Mouse (Mus musculus) right cerebral cortex, postnatal 4 days (tissue): Measurements from ENCODE around the gene Mylk.

Source experiments
- DNase-seq: peaks from one replicate; pipeline ENCODE4 v3.0.0-alpha.2; 2022

Gene Mylk

DNA sequence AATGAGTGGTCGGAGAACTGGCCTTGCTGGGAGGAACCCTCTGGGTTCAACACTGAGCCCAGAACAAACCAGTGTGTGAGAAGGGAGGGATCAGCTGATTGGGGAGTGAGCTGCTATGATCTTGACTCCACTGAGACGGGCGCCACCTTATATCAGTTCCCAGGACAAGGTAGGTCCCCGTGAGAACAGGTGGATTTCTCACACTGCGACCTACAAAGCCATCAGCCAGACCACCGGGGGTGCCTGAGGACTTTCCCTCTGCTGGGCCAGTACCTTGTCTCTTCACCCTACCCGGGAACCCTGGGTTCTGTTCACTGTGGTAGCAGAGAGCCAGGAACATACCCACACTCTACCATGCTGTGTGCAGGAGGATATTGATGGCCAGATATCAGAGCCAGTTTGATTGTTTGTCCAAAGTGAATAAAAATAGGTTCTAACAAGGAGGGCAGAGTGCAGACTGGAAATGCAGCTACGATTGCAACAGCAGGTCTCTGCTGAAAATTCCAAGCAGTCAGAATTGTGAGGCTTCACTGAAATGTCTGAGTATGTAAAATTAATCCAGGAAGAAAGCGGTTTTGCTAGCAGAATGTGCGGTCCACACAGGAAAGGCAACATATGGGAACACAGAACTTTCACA lies 248.8 kb downstream of the Mylk start:
- no peak for DNase-seq

- no peak for DNase-seq
These were observed 249.7 kb downstream of the Mylk start for GRCm38 (mm10) chr16:34994641-34995141.

DNA sequence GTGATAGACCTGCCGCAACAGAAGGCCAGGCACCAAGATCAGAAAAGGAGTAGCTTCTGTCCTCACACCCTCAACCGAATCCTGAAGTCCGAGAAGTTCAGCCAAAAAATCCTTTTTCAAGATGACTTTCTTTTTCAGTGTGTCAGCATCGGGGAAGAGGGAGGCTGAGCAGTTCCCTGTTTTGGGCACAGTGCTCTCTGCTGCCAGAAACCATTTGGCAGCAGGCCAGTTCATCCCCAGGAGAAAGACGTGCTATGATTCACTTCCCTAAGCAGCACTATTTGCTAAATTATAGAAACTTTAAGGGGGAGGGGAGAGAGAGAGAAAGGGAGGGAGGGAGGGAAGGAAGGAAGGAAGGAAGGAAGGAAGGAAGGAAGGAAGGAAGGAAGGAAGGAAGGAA lies 251.1 kb downstream of the Mylk start:
- DNase-seq, result peak; percentile 70

- no peak for DNase-seq
These were observed 252.0 kb downstream of the Mylk start for GRCm38 (mm10) chr16:34997052-34997451.

GRCm38 (mm10) chr16:34997576-34997975 lies 252.6 kb downstream of the Mylk start:
- no peak for DNase-seq

DNA sequence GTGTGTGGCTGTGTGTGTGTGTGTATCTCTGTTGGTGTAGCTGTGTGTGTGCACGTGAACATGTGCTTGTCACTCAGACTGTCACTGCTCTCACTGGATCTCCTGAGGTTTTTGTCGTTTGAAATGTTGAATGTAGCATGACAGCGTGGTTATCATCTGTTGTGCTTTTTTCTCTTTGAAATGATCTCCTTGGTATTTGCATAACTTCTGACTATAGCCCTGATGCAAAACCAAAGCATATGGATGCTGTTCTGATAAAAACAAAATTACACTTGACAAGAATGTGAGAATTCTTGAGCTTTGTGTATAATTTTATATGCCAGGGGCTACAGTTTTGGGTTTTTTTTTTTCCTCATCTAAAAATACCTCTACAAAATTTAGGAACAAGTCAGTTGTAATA lies 254.0 kb downstream of the Mylk start:
- no peak for DNase-seq

- peak; percentile 18 for DNase-seq
These were observed 255.0 kb downstream of the Mylk start for GRCm38 (mm10) chr16:34999986-35000385.

- DNase-seq, result peak; percentile 17
These were observed 256.0 kb downstream of the Mylk start for GRCm38 (mm10) chr16:35000923-35001560.

DNA sequence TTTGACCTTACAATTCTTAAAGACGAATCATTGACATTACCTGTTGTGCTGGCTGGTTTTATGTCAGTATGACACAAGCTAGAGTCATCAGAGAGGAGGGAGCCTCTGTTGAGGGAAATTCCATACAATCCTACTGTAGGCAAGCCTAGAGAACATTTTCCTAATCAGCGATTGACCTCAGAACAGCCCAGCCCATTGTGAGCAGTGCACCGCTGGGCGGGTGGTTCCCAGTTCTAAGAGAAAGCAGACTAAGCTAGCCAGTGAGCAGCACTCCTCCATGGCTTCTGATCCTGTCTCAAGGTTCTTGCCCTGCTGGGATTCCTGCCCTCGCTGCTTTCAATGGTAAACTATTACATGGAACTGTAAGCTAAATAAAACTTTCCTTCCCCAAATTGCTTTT lies 259.3 kb downstream of the Mylk start:
- no peak for DNase-seq

GRCm38 (mm10) chr16:35004756-35005155 lies 259.7 kb downstream of the Mylk start:
- no peak for DNase-seq

GRCm38 (mm10) chr16:35006251-35006650 lies 261.2 kb downstream of the Mylk start:
- no peak for DNase-seq

GRCm38 (mm10) chr16:35007361-35007760 lies 262.4 kb downstream of the Mylk start:
- DNase-seq, result no peak

GRCm38 (mm10) chr16:35008447-35008846 lies 263.4 kb downstream of the Mylk start:
- no peak for DNase-seq

- DNase-seq, result no peak
These were observed 268.5 kb downstream of the Mylk start for GRCm38 (mm10) chr16:35013501-35013900.

- no peak for DNase-seq
These were observed 271.5 kb downstream of the Mylk start for GRCm38 (mm10) chr16:35016491-35016890.

DNA sequence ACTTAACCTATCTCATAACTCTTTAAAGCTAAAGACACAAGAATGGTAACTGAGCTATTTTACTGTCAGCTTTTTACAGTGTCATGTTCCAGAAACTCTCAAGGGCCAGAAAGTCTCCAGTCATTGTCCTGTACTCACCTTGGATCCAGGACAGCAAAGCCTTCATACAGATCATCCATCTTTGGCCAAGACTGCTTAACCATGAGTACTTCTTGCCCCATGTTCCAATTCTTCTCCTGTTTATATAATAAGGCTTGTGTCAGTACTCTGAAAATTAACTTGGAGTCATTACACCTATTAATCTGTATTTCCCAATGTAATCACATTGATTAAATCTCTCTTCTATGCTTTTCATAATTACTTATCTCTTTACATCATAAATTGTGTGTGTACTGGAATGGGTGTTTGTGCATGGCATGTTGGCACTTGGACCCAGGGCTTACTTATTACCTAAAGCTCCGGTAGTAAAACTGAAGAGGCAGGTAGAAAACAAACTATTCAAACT lies 273.5 kb downstream of the Mylk start:
- DNase-seq, result no peak

GRCm38 (mm10) chr16:35021903-35022241 lies 276.9 kb downstream of the Mylk start:
- no peak for DNase-seq

GRCm38 (mm10) chr16:35022242-35023137 lies 277.5 kb downstream of the Mylk start, which contains the start of gene Hacd2:
TSS of gene Hacd2 (plus strand) at chr16:35022428.
- DNase-seq, result peak; percentile 89

DNA sequence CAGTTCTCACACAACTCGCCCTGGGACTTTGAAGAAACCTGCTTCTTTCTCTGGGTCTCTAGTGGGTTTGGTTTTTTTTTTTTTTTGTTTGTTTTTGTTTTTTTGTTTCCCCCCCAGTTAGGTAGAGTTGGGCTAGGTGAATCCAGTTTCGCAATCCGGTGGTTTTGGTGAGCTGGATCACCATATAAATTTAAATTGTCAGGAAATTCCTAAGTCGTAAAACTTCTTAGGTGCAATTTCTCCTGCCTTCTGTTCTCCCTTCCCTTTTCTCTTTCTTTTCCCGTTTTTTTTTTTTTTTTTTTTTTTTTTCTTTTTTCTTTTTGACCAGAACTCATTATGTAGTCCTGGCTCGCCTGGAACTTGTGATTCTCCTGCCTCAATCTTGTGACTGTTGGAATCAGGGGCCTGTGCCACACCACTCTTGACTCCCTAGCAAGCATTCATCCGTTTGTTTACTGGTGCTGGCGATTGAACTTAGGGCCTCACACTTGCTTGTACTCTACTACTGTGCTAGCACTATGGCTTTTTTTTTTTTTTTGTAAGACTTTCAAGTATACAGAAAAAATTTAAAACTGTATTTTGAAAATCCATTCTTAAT lies 278.2 kb downstream of the Mylk start:
- no peak for DNase-seq

DNA sequence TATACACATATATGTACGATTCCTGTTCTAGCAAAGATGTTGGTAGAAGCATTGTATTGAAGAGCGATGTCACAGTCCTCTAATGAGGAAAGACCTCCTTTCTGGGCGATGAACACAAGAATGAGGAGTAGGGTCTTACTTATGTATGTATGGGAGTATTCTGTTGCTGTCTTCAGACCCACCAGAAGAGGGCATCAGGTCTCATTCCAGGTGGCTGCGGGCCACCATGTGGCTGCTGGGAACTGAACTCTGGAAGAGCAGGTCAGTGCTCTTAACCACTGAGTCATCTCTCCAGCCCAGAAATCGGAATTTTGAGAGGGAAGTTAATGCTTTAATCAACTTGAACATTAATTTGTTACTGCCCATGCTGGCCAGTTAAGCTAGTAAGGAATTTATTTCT lies 279.3 kb downstream of the Mylk start:
- DNase-seq, result no peak

DNA sequence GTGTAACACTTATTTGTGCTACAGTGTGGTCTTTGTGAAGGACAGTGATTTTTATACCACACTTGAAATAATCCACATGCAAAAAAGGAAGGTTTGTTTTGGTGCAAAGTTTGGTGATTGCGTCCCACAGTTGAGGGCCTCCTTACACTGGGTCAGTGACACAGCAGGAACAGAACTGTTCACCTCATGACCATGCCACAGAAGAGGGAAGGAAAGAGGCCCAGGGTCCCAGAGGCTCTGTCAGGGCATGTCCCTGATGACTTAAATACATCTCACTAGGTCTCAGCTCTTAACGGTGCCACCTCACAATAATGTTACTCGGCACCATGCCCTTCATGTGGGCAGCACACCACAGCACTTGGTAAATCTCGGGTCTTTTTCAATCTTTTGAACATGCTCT lies 280.3 kb downstream of the Mylk start:
- DNase-seq, result no peak

DNA sequence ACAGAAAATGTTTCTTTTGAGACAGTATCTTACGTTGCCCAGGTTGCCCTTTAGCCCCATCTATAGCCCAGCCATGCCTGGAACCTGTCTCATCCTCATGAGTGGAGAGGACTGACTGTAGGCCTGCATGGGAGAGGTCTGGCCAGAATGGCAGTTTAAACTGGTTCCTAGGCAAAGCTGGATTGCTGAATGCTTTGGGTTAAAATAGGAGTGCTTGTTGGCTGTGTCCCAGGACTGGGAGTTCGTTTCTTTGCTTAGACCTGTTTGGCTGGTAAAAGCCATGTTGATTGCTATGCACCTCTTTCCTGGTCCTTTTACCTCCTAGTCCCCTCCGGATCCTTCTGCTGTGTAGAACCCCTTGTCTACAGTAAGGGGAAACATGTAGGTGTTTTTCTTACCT lies 288.2 kb downstream of the Mylk start:
- no peak for DNase-seq
